Mouse (Mus musculus) ES-Bruce4 (cell line): ENCODE results near the gene Fkbp1a.

Experiments used
- CTCF ChIP-seq: IDR thresholded peaks from one replicate; pipeline ENCODE4 v1.8.1; 2011; ENCODE audit warnings: low read depth, low read length
- EP300 ChIP-seq: IDR thresholded peaks from 2 replicates; pipeline ENCODE4 v1.6.1; 2011; ENCODE audit warnings: low read depth, low read length; ENCODE audit not compliant: insufficient read depth
- POLR2A ChIP-seq: IDR thresholded peaks from one replicate; pipeline ENCODE4 v1.8.1; 2011; ENCODE audit warnings: low read length; ENCODE audit not compliant: insufficient read depth

DNA sequence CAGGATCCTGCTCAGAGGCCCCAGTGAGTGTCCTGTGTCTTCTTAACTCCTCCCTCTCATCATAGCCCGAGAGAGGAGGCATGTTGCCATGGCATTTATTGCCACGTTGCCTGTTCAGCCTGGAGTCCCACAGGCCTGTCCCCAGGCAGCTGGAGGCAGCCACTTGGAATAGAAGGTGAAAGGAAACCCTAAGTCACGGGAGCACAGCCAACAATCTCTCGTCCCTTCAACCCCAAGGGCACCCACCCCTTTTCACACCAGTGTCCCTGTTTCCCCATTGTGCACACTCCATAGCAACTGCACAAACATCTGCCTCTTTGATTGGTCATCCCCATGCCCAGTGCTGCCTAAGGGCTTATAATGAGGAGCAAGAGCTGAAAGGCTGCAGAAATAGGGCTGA is 61.3 kb downstream of the Fkbp1a start:
- TF ChIP-seq CTCF: no peak
- TF ChIP-seq POLR2A: no peak
- no peak for TF ChIP-seq EP300
